Mouse (Mus musculus): ENCODE results near the gene Alyref. TPM values are rescaled to one million over a fixed set of nuclear protein-coding genes. Genes with fewer than 3 reads are reported as not detected.

Alyref gene
- polyA plus RNA-seq, 1 experiment from 2014 or later, result 686 TPM

GRCm38 (mm10) chr11:120612763-120613162 lies 14.6 kb upstream of the Alyref start:
- Histone ChIP-seq H3K4me1 (replicated peaks; ENCODE audit: control insufficient read depth, insufficient read depth, low read length) (peaks cover 12% of the 10 kb centered on the region; the same call in 1 of the 2 replicates), H3K27me3 (ENCODE audit: control insufficient read depth, insufficient read depth, low read length) (peaks cover 10% of the 10 kb centered on the region; the same call in 1 of the 2 replicates), H3K27ac (ENCODE audit: low read depth, low read length) (no peak overlapping the region), H3K4me3 (ENCODE audit: low read depth, low read length) (no peak overlapping the region; the same call in 1 of the 2 replicates), H3K4me2 (replicated peaks; ENCODE audit: low read depth, low read length) (no peak overlapping the region), H3K9me3 (ENCODE audit: control insufficient read depth, low read length) (no peaks in the 10 kb centered on the region), H3K9ac (ENCODE audit: low read depth, low read length) (no peak overlapping the region), H3K36me3 (ENCODE audit: control insufficient read depth, insufficient read depth, low read length) (peaks cover 7% of the 10 kb centered on the region; the same call in 1 of the 2 replicates)
- WGBS, result 31% methylated on average over 6 of the region's 6 CpGs
- DNase-seq (ENCODE audit: low spot score) (peak; percentile 80), ATAC-seq (ENCODE audit: low FRiP score) (no peak)

- Histone ChIP-seq H3K4me3 (ENCODE audit: low read depth, low read length) (no peak overlapping the region), H3K9ac (ENCODE audit: low read depth, low read length) (no peak overlapping the region), H3K9me3 (ENCODE audit: control insufficient read depth, low read length) (no peaks in the 10 kb centered on the region), H3K36me3 (ENCODE audit: control insufficient read depth, insufficient read depth, low read length) (peaks cover 7% of the 10 kb centered on the region; the same call in 1 of the 2 replicates), H3K27me3 (ENCODE audit: control insufficient read depth, insufficient read depth, low read length) (peaks cover 13% of the 10 kb centered on the region; the same call in 1 of the 2 replicates), H3K4me1 (replicated peaks; ENCODE audit: control insufficient read depth, insufficient read depth, low read length) (peaks cover 7% of the 10 kb centered on the region; the same call in 1 of the 2 replicates), H3K27ac (ENCODE audit: low read depth, low read length) (no peak overlapping the region), H3K4me2 (replicated peaks; ENCODE audit: low read depth, low read length) (no peak overlapping the region)
- DNase-seq (ENCODE audit: low spot score) (no peak), ATAC-seq (ENCODE audit: low FRiP score) (no peak)
- 78% methylated on average over 9 of the region's 9 CpGs for WGBS
Observed at GRCm38 (mm10) chr11:120610477-120611046, 12.4 kb upstream of the Alyref start.

GRCm38 (mm10) chr11:120609250-120609649 lies 11.1 kb upstream of the Alyref start:
- H3K4me3 ChIP-seq (ENCODE audit: low read depth, low read length), result no peak overlapping the region
- H3K4me1 ChIP-seq (replicated peaks; ENCODE audit: control insufficient read depth, insufficient read depth, low read length), result peaks cover 7% of the 10 kb centered on the region; the same call in 1 of the 2 replicates
- H3K9me3 ChIP-seq (ENCODE audit: control insufficient read depth, low read length), result no peaks in the 10 kb centered on the region
- no peak overlapping the region for H3K9ac ChIP-seq (ENCODE audit: low read depth, low read length)
- H3K36me3 ChIP-seq (ENCODE audit: control insufficient read depth, insufficient read depth, low read length), result peaks cover 7% of the 10 kb centered on the region; the same call in 1 of the 2 replicates
- H3K27ac ChIP-seq (ENCODE audit: low read depth, low read length), result no peak overlapping the region
- no peak overlapping the region for H3K4me2 ChIP-seq (replicated peaks; ENCODE audit: low read depth, low read length)
- WGBS, result 45% methylated on average over 8 of the region's 8 CpGs
- H3K27me3 ChIP-seq (ENCODE audit: control insufficient read depth, insufficient read depth, low read length), result peaks cover 13% of the 10 kb centered on the region; the same call in 1 of the 2 replicates
- ATAC-seq (ENCODE audit: low FRiP score) (no peak), DNase-seq (ENCODE audit: low spot score) (no peak)

GRCm38 (mm10) chr11:120608241-120609034 lies 10.3 kb upstream of the Alyref start, which contains the start of gene Npb:
Npb (plus strand) TSS chr11:120608477.
- DNase-seq (ENCODE audit: low spot score), result peak; percentile 18
- Histone ChIP-seq H3K36me3 (ENCODE audit: control insufficient read depth, insufficient read depth, low read length) (peaks cover 7% of the 10 kb centered on the region; the same call in 1 of the 2 replicates), H3K9me3 (ENCODE audit: control insufficient read depth, low read length) (no peaks in the 10 kb centered on the region), H3K9ac (ENCODE audit: low read depth, low read length) (peak within 1 kb of the TSS; percentile 45; the same call in 1 of the 2 replicates), H3K4me1 (replicated peaks; ENCODE audit: control insufficient read depth, insufficient read depth, low read length) (peaks cover 7% of the 10 kb centered on the region; the same call in 1 of the 2 replicates), H3K4me2 (replicated peaks; ENCODE audit: low read depth, low read length) (peak within 1 kb of the TSS; percentile 40), H3K27me3 (ENCODE audit: control insufficient read depth, insufficient read depth, low read length) (peaks cover 13% of the 10 kb centered on the region; the same call in 1 of the 2 replicates), H3K4me3 (ENCODE audit: low read depth, low read length) (peak within 1 kb of the TSS; percentile 16; the same call in 1 of the 2 replicates), H3K27ac (ENCODE audit: low read depth, low read length) (no peak within 1 kb of the TSS)
- WGBS, result 6% methylated on average over 43 of the region's 45 CpGs
- 0 out of 2 replicates have a peak, but pooled peaks have one; percentile 51 for ATAC-seq (ENCODE audit: low FRiP score)

- no peak overlapping the region for H3K9ac ChIP-seq (ENCODE audit: low read depth, low read length)
- WGBS, result 75% methylated on average over 4 of the region's 4 CpGs
- H3K4me3 ChIP-seq (ENCODE audit: low read depth, low read length), result no peak overlapping the region
- peaks cover 13% of the 10 kb centered on the region; the same call in 1 of the 2 replicates for H3K27me3 ChIP-seq (ENCODE audit: control insufficient read depth, insufficient read depth, low read length)
- H3K27ac ChIP-seq (ENCODE audit: low read depth, low read length), result no peak overlapping the region
- H3K36me3 ChIP-seq (ENCODE audit: control insufficient read depth, insufficient read depth, low read length), result peaks cover 7% of the 10 kb centered on the region; the same call in 1 of the 2 replicates
- H3K4me1 ChIP-seq (replicated peaks; ENCODE audit: control insufficient read depth, insufficient read depth, low read length), result peaks cover 7% of the 10 kb centered on the region; the same call in 1 of the 2 replicates
- ATAC-seq (ENCODE audit: low FRiP score) (no peak), DNase-seq (ENCODE audit: low spot score) (no peak)
- H3K9me3 ChIP-seq (ENCODE audit: control insufficient read depth, low read length), result no peaks in the 10 kb centered on the region
- H3K4me2 ChIP-seq (replicated peaks; ENCODE audit: low read depth, low read length), result no peak overlapping the region
Observed at GRCm38 (mm10) chr11:120606764-120607163, 8.6 kb upstream of the Alyref start.

- 88% methylated on average over 7 of the region's 7 CpGs for WGBS
Observed at GRCm38 (mm10) chr11:120605667-120606066, 7.5 kb upstream of the Alyref start.

GRCm38 (mm10) chr11:120603545-120603944 lies 5.4 kb upstream of the Alyref start:
- peaks cover 8% of the 10 kb centered on the region; the same call in 1 of the 2 replicates for H3K27me3 ChIP-seq (ENCODE audit: control insufficient read depth, insufficient read depth, low read length)
- WGBS, result 94% methylated on average over 2 of the region's 2 CpGs
- no peaks in the 10 kb centered on the region for H3K9me3 ChIP-seq (ENCODE audit: control insufficient read depth, low read length)
- no peak for DNase-seq (ENCODE audit: low spot score)
- no peak overlapping the region for H3K27ac ChIP-seq (ENCODE audit: low read depth, low read length)
- H3K4me2 ChIP-seq (replicated peaks; ENCODE audit: low read depth, low read length), result no peak overlapping the region
- H3K4me3 ChIP-seq (ENCODE audit: low read depth, low read length), result no peak overlapping the region
- peaks cover 3% of the 10 kb centered on the region; the same call in 1 of the 2 replicates for H3K4me1 ChIP-seq (replicated peaks; ENCODE audit: control insufficient read depth, insufficient read depth, low read length)
- ATAC-seq (ENCODE audit: low FRiP score), result no peak
- no peak overlapping the region for H3K9ac ChIP-seq (ENCODE audit: low read depth, low read length)
- H3K36me3 ChIP-seq (ENCODE audit: control insufficient read depth, insufficient read depth, low read length), result no peaks in the 10 kb centered on the region

More at GRCm38 (mm10) chr11:120605667-120606066, 7.5 kb upstream of the Alyref start:
- H3K4me2 ChIP-seq (replicated peaks; ENCODE audit: low read depth, low read length), result no peak overlapping the region
- no peaks in the 10 kb centered on the region for H3K36me3 ChIP-seq (ENCODE audit: control insufficient read depth, insufficient read depth, low read length)
- ATAC-seq (ENCODE audit: low FRiP score) (no peak), DNase-seq (ENCODE audit: low spot score) (no peak)
- H3K27ac ChIP-seq (ENCODE audit: low read depth, low read length), result no peak overlapping the region
- H3K9ac ChIP-seq (ENCODE audit: low read depth, low read length), result no peak overlapping the region
- peaks cover 7% of the 10 kb centered on the region; the same call in 1 of the 2 replicates for H3K4me1 ChIP-seq (replicated peaks; ENCODE audit: control insufficient read depth, insufficient read depth, low read length)
- no peak overlapping the region for H3K4me3 ChIP-seq (ENCODE audit: low read depth, low read length)
- H3K9me3 ChIP-seq (ENCODE audit: control insufficient read depth, low read length), result no peaks in the 10 kb centered on the region
- peaks cover 13% of the 10 kb centered on the region; the same call in 1 of the 2 replicates for H3K27me3 ChIP-seq (ENCODE audit: control insufficient read depth, insufficient read depth, low read length)

- H3K27ac ChIP-seq (ENCODE audit: low read depth, low read length), result no peak overlapping the region
- H3K4me3 ChIP-seq (ENCODE audit: low read depth, low read length), result no peak overlapping the region
- DNase-seq (ENCODE audit: low spot score) (no peak), ATAC-seq (ENCODE audit: low FRiP score) (no peak)
- H3K9me3 ChIP-seq (ENCODE audit: control insufficient read depth, low read length), result no peaks in the 10 kb centered on the region
- peaks cover 7% of the 10 kb centered on the region; the same call in 1 of the 2 replicates for H3K36me3 ChIP-seq (ENCODE audit: control insufficient read depth, insufficient read depth, low read length)
- H3K9ac ChIP-seq (ENCODE audit: low read depth, low read length), result no peak overlapping the region
- peaks cover 7% of the 10 kb centered on the region; the same call in 1 of the 2 replicates for H3K4me1 ChIP-seq (replicated peaks; ENCODE audit: control insufficient read depth, insufficient read depth, low read length)
- WGBS, result 98% methylated on average over 3 of the region's 3 CpGs
- H3K27me3 ChIP-seq (ENCODE audit: control insufficient read depth, insufficient read depth, low read length), result no peaks in the 10 kb centered on the region
- no peak overlapping the region for H3K4me2 ChIP-seq (replicated peaks; ENCODE audit: low read depth, low read length)
Observed at GRCm38 (mm10) chr11:120600716-120601115, 2.6 kb upstream of the Alyref start.

Measured in hindbrain, embryonic 11.5 days (tissue).